Mouse (Mus musculus): ENCODE results near the gene Slc45a1. TPM values are rescaled to one million over a fixed set of nuclear protein-coding genes. Genes with fewer than 3 reads are reported as not detected.
A peak's percentile ranks its signal among the peaks of the same experiment; 100 is the strongest.
"Not testable (repeated sequence)": the region's sequence is repeated elsewhere in the genome, so short reads cannot be mapped to it uniquely, and the experiment has no call there.

The Slc45a1 gene
- polyA plus RNA-seq, 1 experiment from 2014 or later, result not detected

- WGBS, result 80% methylated on average over 3 of the region's 3 CpGs
- no peak for TF ChIP-seq CTCF (IDR thresholded peaks at IDR 0.05; ENCODE audit: low read depth)
Measured at GRCm38 (mm10) chr4:150605804-150606203, 46.2 kb downstream of the Slc45a1 start.

GRCm38 (mm10) chr4:150603366-150604061 lies 48.5 kb downstream of the Slc45a1 start:
- DNase-seq (no peak), ATAC-seq (ENCODE audit: insufficient read depth) (no peak)
- peaks cover 4% of the 10 kb centered on the region; the same call in 1 of the 2 replicates for H3K36me3 ChIP-seq (ENCODE audit: insufficient read depth)
- H3K9ac ChIP-seq, result no peak overlapping the region
- H3K27me3 ChIP-seq (ENCODE audit: insufficient read depth, low read length), result no peaks in the 10 kb centered on the region
- no peak overlapping the region for H3K4me3 ChIP-seq (ENCODE audit: low read depth, low read length)
- H3K4me1 ChIP-seq (ENCODE audit: insufficient read depth), result peaks cover 10% of the 10 kb centered on the region
- WGBS, result 100% methylated on average over 1 of the region's 1 CpGs
- H3K27ac ChIP-seq (ENCODE audit: low read depth), result no peak overlapping the region
- H3K9me3 ChIP-seq (ENCODE audit: low read depth, low read length), result no peaks in the 10 kb centered on the region
- TF ChIP-seq CTCF (IDR thresholded peaks at IDR 0.05; ENCODE audit: low read depth), result no peak
- H3K4me2 ChIP-seq, result no peak overlapping the region

More at GRCm38 (mm10) chr4:150605804-150606203, 46.2 kb downstream of the Slc45a1 start:
- Histone ChIP-seq H3K27me3 (ENCODE audit: insufficient read depth, low read length) (no peaks in the 10 kb centered on the region), H3K36me3 (ENCODE audit: insufficient read depth) (peaks cover 18% of the 10 kb centered on the region), H3K27ac (ENCODE audit: low read depth) (peak overlapping the region; percentile 24; the same call in 1 of the 2 replicates), H3K4me2 (no peak overlapping the region), H3K9me3 (ENCODE audit: low read depth, low read length) (no peaks in the 10 kb centered on the region), H3K9ac (no peak overlapping the region), H3K4me1 (ENCODE audit: insufficient read depth) (peaks cover under 1% of the 10 kb centered on the region; the same call in 1 of the 2 replicates), H3K4me3 (ENCODE audit: low read depth, low read length) (no peak overlapping the region)
- DNase-seq (no peak), ATAC-seq (ENCODE audit: insufficient read depth) (no peak)

- Histone ChIP-seq H3K4me2 (no peak overlapping the region), H3K27me3 (ENCODE audit: insufficient read depth, low read length) (no peaks in the 10 kb centered on the region), H3K9me3 (ENCODE audit: low read depth, low read length) (no peaks in the 10 kb centered on the region), H3K4me3 (ENCODE audit: low read depth, low read length) (no peak overlapping the region), H3K36me3 (ENCODE audit: insufficient read depth) (no peaks in the 10 kb centered on the region; the same call in 1 of the 2 replicates), H3K27ac (ENCODE audit: low read depth) (peak overlapping the region; percentile 46; the same call in 1 of the 2 replicates), H3K9ac (no peak overlapping the region), H3K4me1 (ENCODE audit: insufficient read depth) (peaks cover 19% of the 10 kb centered on the region)
- no peak for DNase-seq
- no peak for ATAC-seq (ENCODE audit: insufficient read depth)
- 69% methylated on average over 10 of the region's 10 CpGs for WGBS
- no peak for TF ChIP-seq CTCF (IDR thresholded peaks at IDR 0.05; ENCODE audit: low read depth)
Measured at GRCm38 (mm10) chr4:150601489-150601888, 50.5 kb downstream of the Slc45a1 start.

- H3K9ac ChIP-seq; ATAC-seq (ENCODE audit: insufficient read depth); H3K4me2 ChIP-seq; H3K36me3 ChIP-seq (ENCODE audit: insufficient read depth); H3K27me3 ChIP-seq (ENCODE audit: insufficient read depth, low read length); H3K4me3 ChIP-seq (ENCODE audit: low read depth, low read length); H3K9me3 ChIP-seq (ENCODE audit: low read depth, low read length); DNase-seq: not testable (repeated sequence)
- WGBS, result 85% methylated on average over 2 of the region's 2 CpGs
- Histone ChIP-seq H3K4me1 (ENCODE audit: insufficient read depth) (peaks cover 28% of the 10 kb centered on the region), H3K27ac (ENCODE audit: low read depth) (peak overlapping the region; percentile 86)
Measured at GRCm38 (mm10) chr4:150600503-150600902, 51.5 kb downstream of the Slc45a1 start.

- 48% methylated on average over 3 of the region's 3 CpGs for WGBS
- DNase-seq (peak; percentile 76), ATAC-seq (ENCODE audit: insufficient read depth) (peak; percentile 82)
- H3K36me3 ChIP-seq (ENCODE audit: insufficient read depth), result no peaks in the 10 kb centered on the region
- H3K9ac ChIP-seq, result no peak overlapping the region
- no peaks in the 10 kb centered on the region for H3K9me3 ChIP-seq (ENCODE audit: low read depth, low read length)
- H3K27ac ChIP-seq (ENCODE audit: low read depth), result peak overlapping the region; percentile 86
- no peak overlapping the region; the same call in 1 of the 2 replicates for H3K4me2 ChIP-seq
- TF ChIP-seq CTCF (IDR thresholded peaks at IDR 0.05; ENCODE audit: low read depth), result no peak
- peaks cover 28% of the 10 kb centered on the region for H3K4me1 ChIP-seq (ENCODE audit: insufficient read depth)
- H3K27me3 ChIP-seq (ENCODE audit: insufficient read depth, low read length), result no peaks in the 10 kb centered on the region
- no peak overlapping the region for H3K4me3 ChIP-seq (ENCODE audit: low read depth, low read length)
Measured at GRCm38 (mm10) chr4:150599119-150599992, 52.6 kb downstream of the Slc45a1 start.

GRCm38 (mm10) chr4:150598686-150599085 lies 53.3 kb downstream of the Slc45a1 start:
- no peaks in the 10 kb centered on the region for H3K9me3 ChIP-seq (ENCODE audit: low read depth, low read length)
- DNase-seq, result peak; percentile 55
- peak overlapping the region; percentile 75 for H3K27ac ChIP-seq (ENCODE audit: low read depth)
- no peak for TF ChIP-seq CTCF (IDR thresholded peaks at IDR 0.05; ENCODE audit: low read depth)
- H3K4me2 ChIP-seq, result no peak overlapping the region
- no peak overlapping the region for H3K4me3 ChIP-seq (ENCODE audit: low read depth, low read length)
- ATAC-seq (ENCODE audit: insufficient read depth), result no peak
- H3K4me1 ChIP-seq (ENCODE audit: insufficient read depth), result peaks cover 28% of the 10 kb centered on the region
- no peak overlapping the region for H3K9ac ChIP-seq
- WGBS, result 34% methylated on average over 1 of the region's 1 CpGs
- no peaks in the 10 kb centered on the region for H3K27me3 ChIP-seq (ENCODE audit: insufficient read depth, low read length)
- H3K36me3 ChIP-seq (ENCODE audit: insufficient read depth), result no peaks in the 10 kb centered on the region

- TF ChIP-seq CTCF (IDR thresholded peaks at IDR 0.05; ENCODE audit: low read depth), result no peak
- Histone ChIP-seq H3K4me3 (ENCODE audit: low read depth, low read length) (no peak overlapping the region), H3K9ac (no peak overlapping the region), H3K36me3 (ENCODE audit: insufficient read depth) (no peaks in the 10 kb centered on the region), H3K27me3 (ENCODE audit: insufficient read depth, low read length) (no peaks in the 10 kb centered on the region), H3K27ac (ENCODE audit: low read depth) (0 out of 2 replicates have a peak overlapping the region, but pooled peaks have one; percentile 24), H3K4me1 (ENCODE audit: insufficient read depth) (peaks cover 47% of the 10 kb centered on the region), H3K4me2 (no peak overlapping the region), H3K9me3 (ENCODE audit: low read depth, low read length) (no peaks in the 10 kb centered on the region)
- 71% methylated on average over 5 of the region's 5 CpGs for WGBS
- DNase-seq (no peak), ATAC-seq (ENCODE audit: insufficient read depth) (no peak)
Measured at GRCm38 (mm10) chr4:150595991-150596390, 56.0 kb downstream of the Slc45a1 start.

Measured in lung, embryonic 14.5 days (tissue).